ENCODE assay signal across 8 mouse cellular contexts in genomic region chr3:65863297-65863696, GRCm38 (mm10).
DNase-seq lines count a peak whose midpoint lies in the region; ATAC-seq lines count a peak whose summit lies in the region.

No protein-coding gene starts in this region.

- H3K36me3 ChIP-seq in hindbrain, embryonic 16.5 days (ENCODE audit: control insufficient read depth, insufficient read depth, low read length), result no peaks in the 10 kb centered on the region

- H3K9ac ChIP-seq in hindbrain, embryonic 16.5 days (ENCODE audit: low read depth, low read length), result peak overlapping the region; percentile 30; the same call in 1 of the 2 replicates

- WGBS in hindbrain, embryonic 16.5 days, result 2% methylated on average over 11 of the region's 11 CpGs

- H3K27me3 ChIP-seq in hindbrain, embryonic 16.5 days (replicated peaks; ENCODE audit: control insufficient read depth, insufficient read depth, low read length), result no peaks in the 10 kb centered on the region

- no peak overlapping the region for H3K27ac ChIP-seq in hindbrain, embryonic 16.5 days (ENCODE audit: low read depth, low read length)

- peak overlapping the region; percentile 44 for H3K4me2 ChIP-seq in hindbrain, embryonic 16.5 days (ENCODE audit: low read length)

- no peaks in the 10 kb centered on the region for H3K9me3 ChIP-seq in hindbrain, embryonic 16.5 days (ENCODE audit: control insufficient read depth, low read length)

- peak; percentile 60 for DNase-seq in T-cell, adult 2 months (ENCODE audit: low spot score)
- peak; percentile 78 to 84 for DNase-seq in cerebellum, postnatal 36 days
- DNase-seq in gastrocnemius, adult 18-20 months (ENCODE audit: low spot score), result peak; percentile 91
- DNase-seq in left cerebral cortex, adult 11 months (ENCODE audit: low spot score), result peak; percentile 77
- peak; percentile 88 for DNase-seq in lung, postnatal 36 days
- DNase-seq in retina, postnatal 1 day, result peak; percentile 90
- peak; percentile 79 for DNase-seq in thymus, postnatal 4 days

- peaks cover 27% of the 10 kb centered on the region for H3K4me1 ChIP-seq in hindbrain, embryonic 16.5 days (ENCODE audit: control insufficient read depth, insufficient read depth, low read depth, low read length)

- no peak overlapping the region for H3K4me3 ChIP-seq in hindbrain, embryonic 16.5 days (ENCODE audit: low read length)

- peak; percentile 92 for ATAC-seq in hindbrain, embryonic 16.5 days
